Mouse (Mus musculus) neural tube, embryonic 10.5 days (tissue): ENCODE data around the gene Dennd5b.
"Not testable (repeated sequence)": the region's sequence is repeated elsewhere in the genome, so short reads cannot be mapped to it uniquely, and the experiment has no call there.

Experiments used
- DNase-seq: peaks from one replicate; pipeline ENCODE4 v3.0.0-alpha.2; 2017; ENCODE audit warnings: low spot score; ENCODE audit errors: extremely low spot score

Dennd5b gene

DNA sequence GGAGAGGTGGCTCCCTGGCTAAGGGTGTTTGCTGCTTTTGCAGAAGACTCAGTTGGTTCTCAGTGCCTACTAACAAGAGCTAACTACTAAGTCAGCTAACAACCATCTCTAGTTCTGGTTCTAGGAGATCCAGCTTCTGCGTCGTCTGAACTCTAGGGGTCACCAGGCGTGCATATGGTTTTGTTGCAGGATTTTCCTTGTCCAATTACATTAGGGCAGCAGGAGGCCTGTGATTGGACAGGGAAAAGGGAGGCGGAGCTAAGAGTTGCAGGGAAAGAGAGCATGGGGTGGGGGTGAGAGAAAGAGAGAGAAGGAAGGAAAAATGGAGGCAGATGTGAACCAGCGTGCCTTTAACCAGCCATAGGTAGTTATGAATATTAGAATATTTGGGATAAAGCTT, 83.0 kb downstream of the Dennd5b start:
- DNase-seq = no peak

DNA sequence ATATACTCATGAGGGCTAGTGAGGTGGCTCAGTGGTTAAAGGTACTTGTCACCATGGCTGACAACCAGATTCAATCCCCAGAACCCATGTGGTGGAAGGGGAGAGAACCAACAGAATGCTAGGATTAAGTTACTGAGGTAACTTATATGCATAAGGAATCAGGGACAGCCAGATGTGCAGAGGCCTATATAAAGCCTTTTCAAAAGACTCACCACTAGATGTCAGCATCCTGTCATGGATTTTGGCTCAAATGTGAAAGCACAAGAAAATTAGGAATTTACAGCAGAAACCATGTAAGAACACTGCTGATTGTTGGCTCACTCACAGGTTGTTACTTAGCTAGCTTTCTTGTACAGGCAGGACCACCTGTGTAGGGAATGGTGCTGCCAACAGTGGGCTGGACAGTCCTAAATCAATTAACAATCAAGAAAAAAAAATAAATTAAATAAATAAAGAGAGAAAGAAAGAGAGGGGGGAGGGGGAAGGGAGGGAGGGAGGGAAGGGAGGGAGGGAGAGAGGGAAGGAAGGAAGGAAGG, 90.6 kb downstream of the Dennd5b start:
- no peak for DNase-seq

DNA sequence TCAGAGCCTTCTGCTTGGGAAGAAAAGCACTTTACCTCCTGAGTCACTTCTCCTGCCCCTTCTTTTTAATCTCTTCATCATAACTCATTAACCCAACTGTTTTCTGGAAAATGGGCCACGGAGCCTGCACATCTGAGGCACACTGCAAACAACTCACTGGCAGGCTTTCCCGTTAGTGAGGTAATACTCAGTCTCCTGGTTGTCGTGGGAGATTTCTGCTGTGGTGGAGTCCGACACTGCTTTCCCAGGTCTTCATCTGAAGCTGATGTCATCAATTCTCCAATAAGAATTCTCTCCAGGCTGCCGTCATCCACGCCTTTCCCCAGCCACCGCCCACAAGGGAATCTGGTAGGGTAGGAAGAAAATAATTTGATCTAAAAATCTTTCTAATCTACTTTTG, 96.5 kb downstream of the Dennd5b start:
- no peak for DNase-seq

DNA sequence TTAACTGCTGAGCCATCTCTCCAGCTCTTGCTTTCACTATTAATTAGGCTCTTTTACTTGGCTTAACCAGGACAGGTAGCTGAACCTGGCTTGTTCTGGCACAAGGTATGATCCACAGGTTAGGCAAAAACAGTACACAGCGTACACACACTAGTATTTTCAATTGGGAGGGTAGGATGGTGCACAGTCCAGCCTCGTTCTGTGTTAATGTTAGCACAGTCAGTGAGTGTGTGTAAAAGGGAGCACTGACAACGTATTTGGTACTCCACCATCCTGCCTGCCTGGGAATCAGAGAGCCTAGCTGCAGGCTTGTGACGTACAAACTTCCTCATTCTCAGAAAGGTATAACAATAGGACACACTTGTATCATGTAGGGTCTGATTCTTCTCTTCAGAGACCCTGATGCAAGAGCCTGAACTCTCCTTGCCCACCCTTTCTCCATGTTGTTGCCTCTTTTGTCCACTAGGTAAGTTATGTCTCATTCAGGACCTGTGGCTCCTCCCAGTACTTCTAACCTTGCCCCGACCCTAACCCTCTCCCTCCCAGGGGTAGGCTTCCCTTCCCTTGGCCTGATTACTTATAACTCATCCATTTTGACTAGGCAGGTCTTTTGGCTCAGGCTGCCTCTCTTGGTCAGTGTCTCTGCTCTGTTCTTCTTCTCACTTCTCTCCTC, 107.0 kb downstream of the Dennd5b start:
- no peak for DNase-seq

DNA sequence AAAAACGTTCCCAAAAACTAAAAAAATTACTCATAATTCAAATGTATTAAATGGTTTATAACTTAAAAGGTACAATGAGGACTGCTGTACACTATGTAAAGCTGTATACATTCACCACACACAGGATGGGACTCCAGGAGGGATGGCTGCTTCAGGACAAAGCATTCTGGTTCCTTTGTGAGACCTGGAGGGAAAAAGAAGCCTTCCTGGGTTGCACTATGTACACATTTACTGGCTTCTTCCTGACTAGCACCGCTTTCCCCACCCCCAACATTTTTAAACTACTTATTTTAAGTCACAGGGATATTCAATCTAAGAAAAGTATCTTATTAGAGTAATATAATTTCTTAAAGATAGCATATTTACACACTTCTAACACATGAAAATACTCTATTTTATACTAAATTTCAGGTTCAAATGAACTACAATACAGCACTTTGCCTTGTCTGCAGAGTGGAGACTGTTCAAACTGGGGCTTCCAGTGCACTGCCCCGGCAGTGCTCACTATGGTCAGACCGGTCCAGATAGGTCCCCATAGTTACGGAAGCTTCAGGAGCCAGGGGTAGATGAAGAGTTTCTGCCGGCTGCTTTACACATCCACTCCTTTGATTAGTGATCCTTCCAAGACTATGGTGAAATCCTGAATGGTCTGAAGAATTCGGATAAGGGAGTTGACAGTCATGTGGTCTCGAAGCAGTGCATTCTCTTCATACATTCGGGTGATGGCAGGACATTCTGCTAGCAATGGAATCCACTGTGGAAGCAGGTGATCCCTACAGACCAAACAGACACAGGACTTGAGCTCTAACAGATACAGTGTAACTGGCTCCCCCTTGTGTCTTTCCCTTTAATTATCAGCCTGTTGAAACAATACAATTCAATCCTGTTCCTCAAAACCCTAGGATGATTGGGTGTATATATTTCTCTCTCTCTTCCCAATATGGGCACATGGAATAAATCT, 108.1 kb downstream of the Dennd5b start:
- no peak for DNase-seq

DNA sequence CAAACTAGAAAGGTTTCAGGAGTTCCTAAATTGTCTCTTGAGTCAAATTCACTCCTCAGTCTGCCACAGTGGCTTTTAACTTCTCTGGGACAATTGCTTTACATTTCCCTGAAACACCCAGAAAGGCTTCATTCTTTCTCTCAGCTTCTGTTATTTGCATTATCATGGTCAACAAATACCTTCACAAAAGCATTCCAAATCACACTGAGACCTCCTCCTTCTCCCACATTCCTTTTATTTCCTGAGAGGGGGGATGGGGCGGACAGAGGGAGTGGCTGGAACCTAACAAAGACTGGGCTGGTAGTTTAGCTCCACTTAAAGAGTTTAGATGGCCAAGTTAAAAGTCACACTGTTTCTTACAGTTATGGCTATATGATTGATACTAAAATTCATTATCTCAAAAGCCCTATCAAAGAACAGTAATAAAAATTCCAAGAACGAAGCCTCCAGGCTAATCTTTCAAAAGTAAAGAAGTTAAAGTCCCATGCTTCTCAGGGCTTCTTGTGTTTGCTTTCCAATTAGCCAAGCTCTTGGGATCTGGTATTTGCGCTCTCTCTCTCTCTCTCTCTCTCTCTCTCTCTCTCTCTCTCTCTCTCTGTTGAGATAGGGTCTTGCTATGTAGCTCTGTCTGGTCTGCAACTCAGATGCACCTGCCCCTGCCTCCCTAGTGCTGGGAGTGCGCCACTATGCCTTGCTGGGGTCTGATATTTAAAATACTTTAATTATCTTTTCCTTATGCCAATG, 108.9 kb downstream of the Dennd5b start:
- DNase-seq = no peak

DNA sequence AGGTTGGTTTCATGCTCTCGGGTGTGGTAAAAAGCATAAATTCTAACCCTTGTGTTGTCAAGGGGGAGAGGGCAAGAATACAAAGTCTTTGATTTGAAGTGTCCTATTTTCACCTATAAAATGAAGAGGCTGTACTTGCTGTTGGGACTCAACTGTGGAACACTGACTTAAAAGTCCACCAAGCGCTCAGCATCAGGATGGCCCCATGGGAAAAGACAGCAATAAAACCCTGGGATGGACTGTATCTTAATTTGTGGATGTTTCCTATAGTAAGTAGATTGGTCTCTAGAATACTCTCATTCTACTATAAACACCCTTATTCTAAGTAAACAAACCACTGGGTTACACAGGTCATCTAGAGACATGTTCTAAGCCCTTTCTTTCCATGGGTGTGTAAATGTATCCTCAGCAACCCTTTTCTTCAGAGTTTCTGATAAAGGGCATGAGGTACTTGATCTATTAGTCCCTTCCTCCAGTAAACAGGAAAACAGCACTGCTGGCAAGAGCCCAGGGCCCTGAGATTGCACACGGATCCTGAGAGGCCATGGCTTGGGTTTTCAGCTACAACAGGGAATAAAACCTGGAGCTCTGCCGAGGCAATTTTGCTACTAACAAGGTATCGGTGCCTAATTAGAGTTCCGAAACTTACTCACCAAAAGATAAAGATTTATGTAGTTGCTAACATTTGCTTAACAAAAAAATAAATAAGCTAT, 109.7 kb downstream of the Dennd5b start:
- no peak for DNase-seq

DNA sequence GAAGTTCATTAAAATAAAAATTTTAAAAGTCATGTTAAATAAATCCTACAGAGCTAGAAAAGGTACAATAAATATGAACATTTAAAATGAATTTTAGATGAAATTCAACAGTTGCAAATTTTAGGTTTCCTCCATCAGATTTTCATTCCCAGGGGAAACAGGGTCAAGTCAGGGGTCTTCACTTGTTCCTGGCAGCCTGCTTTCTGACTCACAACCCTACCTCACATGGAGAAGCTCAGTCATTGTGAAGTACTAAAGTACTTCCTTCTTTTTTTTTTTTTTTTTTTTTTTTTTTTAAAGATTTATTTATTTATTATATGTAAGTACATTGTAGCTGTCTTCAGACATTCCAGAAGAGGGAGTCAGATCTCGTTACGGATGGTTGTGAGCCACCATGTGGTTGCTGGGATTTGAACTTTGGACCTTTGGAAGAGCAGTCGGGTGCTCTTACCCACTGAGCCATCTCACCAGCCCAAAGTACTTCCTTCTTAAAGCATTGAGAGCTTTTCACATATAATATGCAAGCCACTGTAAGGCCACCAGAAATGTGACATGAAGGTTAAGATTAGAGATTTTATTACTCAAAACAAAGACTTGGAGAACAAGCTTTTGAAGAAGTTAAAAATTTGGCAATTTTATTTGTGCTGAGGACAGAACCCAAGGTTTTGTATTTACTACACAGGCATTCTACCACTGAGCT, 111.5 kb downstream of the Dennd5b start:
- not testable (repeated sequence) for DNase-seq

DNA sequence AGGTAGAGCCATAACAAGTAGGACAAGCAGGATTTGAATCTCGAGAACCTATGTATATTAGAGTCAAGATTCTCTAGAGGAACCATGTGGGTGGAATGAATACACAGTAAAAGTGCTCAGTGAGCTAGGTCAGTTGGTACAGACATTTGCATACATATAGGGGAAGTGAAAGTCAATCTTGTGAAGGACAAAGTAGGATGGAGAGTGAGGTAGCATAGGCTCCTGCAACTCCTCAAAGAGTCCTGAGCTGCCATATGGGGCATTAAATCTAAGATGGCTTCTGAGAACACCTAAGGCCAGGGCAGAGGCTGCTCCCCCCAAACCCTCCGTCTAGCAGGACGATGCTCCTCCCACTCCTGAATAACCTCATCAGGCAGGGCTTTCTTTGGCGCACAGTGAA, 115.5 kb downstream of the Dennd5b start:
- DNase-seq = no peak

DNA sequence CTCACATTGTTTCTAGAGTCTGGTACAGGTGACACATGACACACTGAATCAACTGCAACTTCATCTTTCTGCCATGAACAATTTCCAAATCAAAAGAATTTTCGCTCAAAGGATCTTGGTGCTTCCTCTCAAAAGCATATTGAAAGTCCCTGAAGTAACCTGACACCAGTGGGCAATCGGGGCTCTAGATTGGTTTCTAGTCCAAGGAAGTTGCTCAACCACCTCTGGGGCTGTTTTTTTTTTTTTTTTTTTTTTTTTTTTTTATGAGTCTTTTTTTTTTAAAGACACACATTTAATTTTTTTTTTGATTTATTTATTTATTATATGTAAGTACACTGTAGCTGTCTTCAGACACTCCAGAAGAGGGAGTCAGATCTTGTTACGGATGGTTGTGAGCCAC, 121.0 kb downstream of the Dennd5b start:
- no peak for DNase-seq

DNA sequence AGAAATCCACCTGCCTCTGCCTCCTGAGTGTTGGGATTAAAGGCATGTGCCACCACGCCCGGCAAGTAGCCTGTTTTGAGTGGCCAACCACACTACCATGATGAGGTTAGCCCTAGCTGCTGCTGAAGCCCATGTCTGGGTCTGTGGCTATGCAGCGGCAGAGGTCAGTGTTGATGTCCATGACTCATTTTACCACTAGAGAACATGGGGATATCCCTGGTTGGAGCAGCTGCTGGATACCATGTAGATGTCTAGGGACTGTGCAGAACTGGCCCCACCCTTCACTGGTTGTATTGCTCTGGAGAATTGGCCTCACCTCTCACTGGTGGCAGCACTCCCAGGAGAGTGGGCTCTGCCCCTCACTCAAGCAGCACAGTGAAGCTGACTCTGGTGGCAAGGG, 126.4 kb downstream of the Dennd5b start:
- DNase-seq = no peak

DNA sequence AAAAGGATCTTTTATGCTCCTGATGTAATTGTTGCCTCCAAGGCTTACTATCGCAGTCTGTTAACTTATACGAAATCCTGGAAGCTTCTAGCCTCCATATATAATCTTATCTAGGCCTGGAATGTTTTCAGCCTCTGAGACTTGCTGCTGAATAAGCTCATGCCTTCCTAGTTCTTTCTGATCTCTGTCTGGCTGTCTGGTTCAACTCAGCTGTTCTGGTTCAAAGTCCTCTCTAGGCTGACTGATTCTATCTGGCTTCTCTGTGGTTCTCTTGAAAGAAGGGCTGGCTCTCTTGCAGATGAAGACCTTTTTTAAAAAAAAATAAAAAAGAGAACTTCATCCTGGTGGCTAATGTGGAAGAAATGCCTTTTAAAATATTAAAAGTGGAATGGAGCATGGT, 128.6 kb downstream of the Dennd5b start:
- DNase-seq = no peak

DNA sequence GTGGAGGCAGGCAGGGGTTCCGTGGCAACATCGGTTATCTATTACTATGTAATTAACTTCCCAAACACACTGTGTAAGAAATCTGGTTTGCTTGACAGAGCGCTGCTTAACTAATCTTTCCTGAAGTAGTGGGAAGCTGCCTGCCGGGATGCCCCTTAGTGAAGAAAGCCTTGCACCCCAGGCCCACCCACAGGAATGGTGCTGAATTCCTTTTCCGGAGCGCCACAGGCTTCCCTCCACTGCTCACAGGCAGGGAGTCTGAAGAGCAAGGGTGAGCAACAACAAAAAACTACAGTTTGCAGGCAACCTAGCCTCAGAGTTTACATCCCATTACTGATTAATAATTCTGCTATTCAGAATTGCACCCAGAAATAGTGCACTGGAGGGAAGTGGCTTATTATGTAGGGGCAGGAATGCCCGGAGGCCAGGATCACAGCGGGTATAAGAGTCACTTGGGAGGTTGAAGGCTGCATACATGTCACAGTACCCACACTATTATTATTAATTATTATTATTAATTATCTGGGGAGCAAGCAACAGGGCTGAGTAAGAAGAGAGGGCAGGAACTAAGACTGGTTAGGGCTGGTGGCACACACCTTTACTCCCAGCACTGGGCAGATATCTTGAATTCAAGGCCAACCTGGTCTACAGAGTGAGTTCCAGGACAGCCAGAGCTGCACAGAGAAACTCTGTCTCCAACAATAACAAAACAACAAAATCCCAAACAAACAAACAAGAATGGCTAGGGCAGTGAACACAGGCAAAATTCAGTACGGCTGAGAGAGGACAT, 129.2 kb downstream of the Dennd5b start:
- no peak for DNase-seq

DNA sequence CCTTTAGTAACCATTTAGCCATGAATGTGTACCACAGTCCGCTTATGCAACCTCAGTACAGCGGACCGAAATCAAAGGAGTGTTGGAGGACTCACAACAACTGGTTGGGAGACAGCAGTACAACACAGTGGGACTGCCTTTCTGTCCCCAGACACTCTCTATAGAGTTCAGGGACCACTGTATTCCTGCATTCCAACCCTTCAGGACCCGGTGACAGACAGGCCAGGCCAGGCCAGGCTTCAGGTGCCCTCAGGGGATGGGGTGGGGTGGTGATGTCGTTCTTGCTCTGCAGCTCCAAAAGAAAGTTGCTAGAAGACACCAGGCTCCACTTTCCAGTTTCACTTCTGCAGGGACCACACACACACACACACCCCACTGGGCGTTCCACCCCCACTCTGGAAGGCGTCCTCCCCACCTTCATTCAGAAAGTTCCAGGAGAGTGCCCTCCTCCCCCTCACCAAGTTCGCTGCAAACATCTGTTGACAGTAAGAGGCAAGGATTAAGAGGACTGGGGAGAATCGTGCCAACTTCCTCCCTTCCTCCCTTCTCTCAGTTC, 130.0 kb downstream of the Dennd5b start:
- DNase-seq = no peak

DNA sequence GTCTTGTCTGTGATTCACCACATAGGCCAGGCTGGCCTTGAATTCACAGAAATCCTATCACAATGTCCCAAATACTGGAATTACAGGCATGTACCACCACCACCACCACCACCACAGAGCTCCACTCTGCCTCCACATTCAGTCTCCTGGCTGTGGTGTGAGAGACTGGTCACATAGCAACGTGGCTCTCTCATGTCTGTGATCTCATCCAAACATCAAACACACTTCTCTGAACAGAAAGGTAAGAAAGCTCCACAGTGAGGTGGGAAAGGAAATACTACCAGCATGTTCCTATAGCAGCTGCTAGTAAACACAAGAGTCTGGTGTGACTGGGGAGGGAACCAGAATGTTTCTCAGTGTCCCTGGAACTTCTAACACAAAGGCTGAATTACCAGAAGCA, 140.2 kb downstream of the Dennd5b start:
- DNase-seq = no peak

DNA sequence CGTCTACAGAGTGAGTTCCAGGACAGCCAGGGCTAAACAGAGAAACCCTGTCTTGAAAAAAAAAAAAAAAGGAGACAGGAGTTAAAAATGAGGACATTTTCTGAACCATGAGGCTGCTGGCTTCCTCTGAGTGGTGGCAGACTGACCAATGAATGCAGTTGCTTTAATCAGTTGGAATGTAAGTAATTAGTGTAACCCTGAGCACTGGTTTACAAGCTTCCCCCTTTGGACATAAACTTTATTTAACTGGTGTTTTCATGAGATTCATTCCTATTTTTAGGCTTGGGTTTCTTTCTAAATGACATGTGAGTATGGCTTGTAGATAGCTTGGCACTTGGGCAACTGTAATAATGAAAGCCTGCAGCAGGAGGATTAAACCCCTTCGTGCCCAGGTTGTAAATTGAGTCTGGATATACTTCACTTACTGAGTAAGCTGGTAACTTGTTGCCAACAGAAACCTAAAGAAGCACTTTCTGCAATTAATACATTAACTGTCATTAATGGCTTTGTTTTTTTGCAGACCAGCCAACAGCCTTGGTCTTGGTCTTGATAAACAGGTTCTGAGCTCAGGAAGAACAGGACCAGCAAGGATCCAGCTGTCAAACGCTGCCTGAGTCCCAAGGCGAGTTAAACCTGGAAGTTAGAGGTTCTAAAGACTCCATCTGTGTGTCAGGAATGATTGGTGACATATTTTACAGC, 141.8 kb downstream of the Dennd5b start:
- DNase-seq = no peak

DNA sequence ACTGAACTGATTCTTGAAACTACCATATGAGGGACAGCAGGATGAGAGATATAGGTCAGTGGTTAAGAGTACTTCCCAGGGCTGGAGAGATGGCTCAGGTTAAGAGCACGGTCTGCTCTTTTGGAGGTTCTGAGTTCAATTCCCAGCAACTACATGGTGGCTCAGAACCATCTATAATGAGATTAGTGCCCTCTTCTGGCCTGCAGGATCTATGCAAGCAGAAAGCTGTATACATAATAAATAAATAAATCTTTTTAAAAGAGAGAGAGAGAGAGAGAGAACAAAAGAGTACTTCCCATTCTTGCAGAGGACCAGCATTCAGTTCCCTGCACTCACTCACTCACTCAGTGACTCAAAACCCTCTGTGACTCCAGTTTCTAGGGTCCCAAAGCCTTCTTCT, 142.8 kb downstream of the Dennd5b start:
- no peak for DNase-seq

DNA sequence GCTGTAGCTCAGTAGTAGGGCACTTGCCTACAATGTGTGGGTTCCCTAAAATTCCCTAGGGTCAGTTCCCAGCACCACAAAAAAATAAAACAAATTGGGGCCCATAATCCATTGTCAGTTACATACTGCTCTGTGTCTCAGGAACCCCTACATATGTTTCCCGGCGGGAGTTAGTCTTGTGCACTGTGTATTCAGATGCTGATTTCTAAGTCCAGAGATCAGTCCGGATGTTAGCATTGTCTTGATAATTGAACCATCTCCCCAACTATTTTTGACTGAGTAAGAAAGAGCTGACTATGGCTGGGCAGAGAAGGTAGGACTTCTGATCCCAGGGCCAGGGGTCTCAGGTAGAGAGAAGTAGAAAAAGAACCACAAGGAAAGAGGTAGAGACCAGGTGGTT, 144.4 kb downstream of the Dennd5b start:
- no peak for DNase-seq
